Mouse (Mus musculus) erythroblast, embryonic 14.5 days (primary cell): ENCODE data around the gene Ntrk3.

Experiments used
- GATA1 ChIP-seq: IDR thresholded peaks from 2 replicates; pipeline ENCODE4 v1.6.1; 2012; ENCODE audit warnings: low read length, inconsistent platforms, mixed read lengths
- TAL1 ChIP-seq: IDR thresholded peaks from 3 replicates; pipeline ENCODE4 v1.6.1; 2012; ENCODE audit warnings: low read length, inconsistent platforms, mixed read lengths

DNA sequence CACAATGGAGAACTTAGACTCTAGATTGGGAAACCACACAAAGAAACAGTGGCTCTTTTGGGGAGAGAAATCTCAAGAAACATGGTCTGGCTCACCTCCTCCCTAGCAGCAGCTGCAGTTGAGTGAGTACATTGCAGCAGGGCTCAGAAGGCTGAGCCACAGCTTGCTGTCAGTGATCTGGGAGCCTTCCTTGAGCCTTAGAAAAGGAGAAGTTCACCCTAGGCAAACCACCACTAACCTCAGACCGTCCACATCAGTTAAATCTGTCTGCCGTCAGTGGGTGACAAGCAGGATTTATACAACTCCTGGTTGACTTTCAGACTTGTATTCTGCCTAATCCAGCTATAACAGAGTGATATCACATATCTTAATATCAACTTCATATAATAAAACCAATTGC is 325.6 kb downstream of the Ntrk3 start:
- TF ChIP-seq GATA1 (no peak), TAL1 (no peak)
